Mouse (Mus musculus): ENCODE measurements around the gene Spout1. TPM values are rescaled to one million over a fixed set of nuclear protein-coding genes. Genes with fewer than 3 reads are reported as not detected.
A peak's percentile ranks its signal among the peaks of the same experiment; 100 is the strongest.
"Not testable (repeated sequence)": the region's sequence is repeated elsewhere in the genome, so short reads cannot be mapped to it uniquely, and the experiment has no call there.

Gene Spout1
- polyA plus RNA-seq, 1 experiment from 2014 or later = 87.2 TPM

DNA sequence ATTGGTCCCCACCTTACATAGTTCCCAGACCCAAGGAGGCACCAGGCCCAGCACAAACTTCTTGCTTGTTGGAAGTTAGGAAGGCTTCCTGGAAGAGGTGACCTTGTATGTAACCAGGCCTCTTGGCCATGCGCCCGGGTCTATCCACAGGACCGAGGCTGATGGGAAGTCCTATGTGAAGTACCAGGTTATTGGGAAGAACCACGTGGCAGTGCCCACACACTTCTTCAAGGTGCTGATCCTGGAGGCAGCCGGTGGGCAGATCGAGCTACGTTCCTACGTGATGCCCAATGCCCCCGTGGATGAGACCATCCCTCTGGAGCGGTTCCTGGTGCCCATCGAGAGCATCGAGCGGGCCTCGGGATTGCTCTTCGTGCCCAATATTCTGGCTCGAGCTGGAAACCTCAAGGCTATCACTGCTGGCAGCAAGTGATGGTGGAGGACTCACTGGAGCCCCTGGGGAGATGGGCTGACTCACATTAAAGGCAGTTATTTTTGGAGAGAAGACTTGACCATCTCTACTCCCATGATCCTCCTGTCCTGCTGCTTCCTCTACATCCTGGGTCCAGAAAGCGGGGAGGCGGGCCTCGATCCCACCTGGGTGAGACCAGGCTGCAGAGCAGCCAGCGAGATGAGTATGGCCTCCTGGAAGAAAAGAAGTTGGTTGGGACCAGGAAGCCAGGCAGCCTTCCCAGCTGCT, 4.6 kb downstream of the Spout1 start:
- Histone ChIP-seq H3K4me2 (no peak overlapping the region), H3K36me3 (ENCODE audit: control insufficient read depth, insufficient read depth, low read length) (peaks cover 43% of the 10 kb centered on the region), H3K4me3 (ENCODE audit: low read depth, low read length) (no peak overlapping the region), H3K27ac (ENCODE audit: low read depth, low read length) (0 out of 2 replicates have a peak overlapping the region, but pooled peaks have one; percentile 6), H3K9me3 (ENCODE audit: control insufficient read depth, low read length) (no peaks in the 10 kb centered on the region), H3K27me3 (replicated peaks; ENCODE audit: control insufficient read depth, insufficient read depth, low read length) (no peaks in the 10 kb centered on the region), H3K4me1 (replicated peaks; ENCODE audit: control insufficient read depth, insufficient read depth, low read length) (peaks cover 20% of the 10 kb centered on the region), H3K9ac (ENCODE audit: low read depth, low read length) (no peak overlapping the region)
- DNase-seq (ENCODE audit: low spot score) = no peak
- ATAC-seq (replicated peaks; ENCODE audit: low FRiP score) = no peak
- WGBS = 94% methylated on average over 20 of the region's 20 CpGs

DNA sequence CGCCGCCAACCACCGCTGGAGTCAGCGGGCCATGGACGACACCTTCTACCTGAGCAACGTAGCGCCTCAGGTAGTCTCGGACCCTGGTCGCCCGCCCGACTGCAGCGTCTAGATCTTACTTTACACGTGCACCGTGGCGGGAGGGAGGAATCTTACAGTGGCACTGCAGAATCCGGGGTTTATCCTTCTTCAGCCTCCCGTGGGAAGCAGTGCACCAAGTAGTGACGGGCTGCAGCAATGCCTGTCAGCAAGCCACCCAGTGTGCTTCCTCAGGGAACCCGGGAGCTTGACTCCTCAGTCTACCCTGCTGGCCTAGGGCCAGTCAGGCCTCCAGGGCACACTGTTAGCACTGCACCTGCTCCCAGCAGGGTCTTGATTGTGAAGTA, 6.3 kb downstream of the Spout1 start:
- ATAC-seq (replicated peaks; ENCODE audit: low FRiP score) = peak; percentile 6; the same call in 1 of the 2 replicates
- H3K4me1 ChIP-seq (replicated peaks; ENCODE audit: control insufficient read depth, insufficient read depth, low read length) = peaks cover 12% of the 10 kb centered on the region
- DNase-seq (ENCODE audit: low spot score) = no peak
- H3K9me3 ChIP-seq (ENCODE audit: control insufficient read depth, low read length) = 0 out of 2 replicates have a peak, but pooled peaks cover under 1% of the 10 kb centered on the region
- peak overlapping the region; percentile 99 for H3K4me2 ChIP-seq
- peak overlapping the region; percentile 72 for H3K4me3 ChIP-seq (ENCODE audit: low read depth, low read length)
- peak overlapping the region; percentile 68 for H3K9ac ChIP-seq (ENCODE audit: low read depth, low read length)
- peak overlapping the region; percentile 82 for H3K27ac ChIP-seq (ENCODE audit: low read depth, low read length)
- H3K36me3 ChIP-seq (ENCODE audit: control insufficient read depth, insufficient read depth, low read length) = peaks cover 38% of the 10 kb centered on the region
- WGBS = 2% methylated on average over 19 of the region's 19 CpGs
- no peaks in the 10 kb centered on the region for H3K27me3 ChIP-seq (replicated peaks; ENCODE audit: control insufficient read depth, insufficient read depth, low read length)

GRCm38 (mm10) chr2:30171371-30171996, 6.8 kb downstream of the Spout1 start, which contains the start of gene Endog:
Endog (plus strand) TSS chr2:30171493.
- Histone ChIP-seq H3K27ac (ENCODE audit: low read depth, low read length) (peak within 1 kb of the TSS; percentile 82), H3K9me3 (ENCODE audit: control insufficient read depth, low read length) (peaks cover 5% of the 10 kb centered on the region; the same call in 1 of the 2 replicates), H3K27me3 (replicated peaks; ENCODE audit: control insufficient read depth, insufficient read depth, low read length) (no peaks in the 10 kb centered on the region), H3K4me1 (replicated peaks; ENCODE audit: control insufficient read depth, insufficient read depth, low read length) (peaks cover 10% of the 10 kb centered on the region), H3K4me3 (ENCODE audit: low read depth, low read length) (peak within 1 kb of the TSS; percentile 72), H3K36me3 (ENCODE audit: control insufficient read depth, insufficient read depth, low read length) (peaks cover 34% of the 10 kb centered on the region), H3K9ac (ENCODE audit: low read depth, low read length) (peak within 1 kb of the TSS; percentile 68), H3K4me2 (peak within 1 kb of the TSS; percentile 99)
- ATAC-seq (replicated peaks; ENCODE audit: low FRiP score) (peak; percentile 91), DNase-seq (ENCODE audit: low spot score) (peak; percentile 79)
- WGBS = under 1% methylated on average over 75 of the region's 75 CpGs

DNA sequence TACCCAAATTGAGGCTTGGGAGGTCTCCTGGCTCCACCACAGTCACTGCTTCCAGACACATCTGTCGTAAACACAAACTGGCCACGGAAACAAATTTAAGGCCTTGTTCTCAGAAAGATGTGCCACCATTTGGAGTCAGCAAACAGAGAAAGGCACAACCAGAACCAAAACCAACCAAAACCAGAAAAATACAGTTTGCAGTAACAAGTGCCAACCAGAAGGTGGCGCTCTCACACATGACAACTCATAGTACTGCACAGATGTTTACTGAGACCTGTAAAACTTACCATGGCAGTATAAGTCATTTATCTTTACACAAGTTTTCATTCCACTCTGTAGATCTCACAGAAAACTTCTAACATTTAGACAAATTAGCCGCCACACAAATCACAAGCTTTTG, 11.6 kb downstream of the Spout1 start:
- Histone ChIP-seq H3K27me3 (replicated peaks; ENCODE audit: control insufficient read depth, insufficient read depth, low read length) (no peaks in the 10 kb centered on the region), H3K36me3 (ENCODE audit: control insufficient read depth, insufficient read depth, low read length) (no peaks in the 10 kb centered on the region), H3K4me2 (no peak overlapping the region), H3K9ac (ENCODE audit: low read depth, low read length) (no peak overlapping the region), H3K4me1 (replicated peaks; ENCODE audit: control insufficient read depth, insufficient read depth, low read length) (no peaks in the 10 kb centered on the region), H3K27ac (ENCODE audit: low read depth, low read length) (no peak overlapping the region), H3K9me3 (ENCODE audit: control insufficient read depth, low read length) (peaks cover 12% of the 10 kb centered on the region), H3K4me3 (ENCODE audit: low read depth, low read length) (no peak overlapping the region)
- no peak for DNase-seq (ENCODE audit: low spot score)
- WGBS = 57% methylated on average over 4 of the region's 4 CpGs
- ATAC-seq (replicated peaks; ENCODE audit: low FRiP score) = no peak

- no peak for ATAC-seq (replicated peaks; ENCODE audit: low FRiP score)
- H3K4me3 ChIP-seq (ENCODE audit: low read depth, low read length) = no peak overlapping the region
- H3K27ac ChIP-seq (ENCODE audit: low read depth, low read length) = no peak overlapping the region
- H3K9ac ChIP-seq (ENCODE audit: low read depth, low read length) = no peak overlapping the region
- no peak for DNase-seq (ENCODE audit: low spot score)
- no peak overlapping the region for H3K4me2 ChIP-seq
- no peaks in the 10 kb centered on the region for H3K27me3 ChIP-seq (replicated peaks; ENCODE audit: control insufficient read depth, insufficient read depth, low read length)
- H3K9me3 ChIP-seq (ENCODE audit: control insufficient read depth, low read length) = peaks cover 12% of the 10 kb centered on the region
- H3K36me3 ChIP-seq (ENCODE audit: control insufficient read depth, insufficient read depth, low read length) = no peaks in the 10 kb centered on the region
- 48% methylated on average over 9 of the region's 9 CpGs for WGBS
- no peaks in the 10 kb centered on the region for H3K4me1 ChIP-seq (replicated peaks; ENCODE audit: control insufficient read depth, insufficient read depth, low read length)
Observed at GRCm38 (mm10) chr2:30164340-30164932, 13.8 kb downstream of the Spout1 start.

- DNase-seq (ENCODE audit: low spot score) (no peak), ATAC-seq (replicated peaks; ENCODE audit: low FRiP score) (no peak)
- H3K9ac ChIP-seq (ENCODE audit: low read depth, low read length) = no peak overlapping the region
- H3K27me3 ChIP-seq (replicated peaks; ENCODE audit: control insufficient read depth, insufficient read depth, low read length) = no peaks in the 10 kb centered on the region
- H3K4me1 ChIP-seq (replicated peaks; ENCODE audit: control insufficient read depth, insufficient read depth, low read length) = no peaks in the 10 kb centered on the region
- no peak overlapping the region for H3K27ac ChIP-seq (ENCODE audit: low read depth, low read length)
- no peaks in the 10 kb centered on the region for H3K36me3 ChIP-seq (ENCODE audit: control insufficient read depth, insufficient read depth, low read length)
- peaks cover 11% of the 10 kb centered on the region for H3K9me3 ChIP-seq (ENCODE audit: control insufficient read depth, low read length)
- no peak overlapping the region for H3K4me2 ChIP-seq
- no peak overlapping the region for H3K4me3 ChIP-seq (ENCODE audit: low read depth, low read length)
Observed at GRCm38 (mm10) chr2:30161809-30162208, 16.4 kb downstream of the Spout1 start.

DNA sequence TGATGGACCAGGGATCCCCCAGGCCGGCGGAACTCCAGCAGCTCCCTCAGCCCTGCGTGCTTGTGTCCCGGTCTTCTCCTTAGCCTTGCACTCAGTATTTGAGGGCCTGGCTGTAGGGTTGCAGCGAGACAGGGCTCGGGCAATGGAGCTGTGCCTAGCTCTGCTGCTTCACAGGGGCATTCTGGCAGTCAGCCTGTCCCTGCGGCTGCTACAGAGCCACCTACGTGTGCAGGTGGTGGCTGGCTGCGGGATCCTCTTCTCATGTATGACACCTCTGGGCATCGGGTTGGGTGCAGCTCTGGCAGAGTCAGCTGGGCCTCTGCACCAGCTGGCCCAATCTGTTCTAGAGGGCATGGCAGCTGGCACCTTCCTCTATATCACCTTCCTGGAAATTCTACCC, 18.4 kb downstream of the Spout1 start:
- WGBS = 89% methylated on average over 8 of the region's 10 CpGs
- H3K9ac ChIP-seq (ENCODE audit: low read depth, low read length); H3K36me3 ChIP-seq (ENCODE audit: control insufficient read depth, insufficient read depth, low read length); H3K4me1 ChIP-seq (replicated peaks; ENCODE audit: control insufficient read depth, insufficient read depth, low read length); DNase-seq (ENCODE audit: low spot score); H3K9me3 ChIP-seq (ENCODE audit: control insufficient read depth, low read length); H3K27ac ChIP-seq (ENCODE audit: low read depth, low read length); H3K27me3 ChIP-seq (replicated peaks; ENCODE audit: control insufficient read depth, insufficient read depth, low read length); ATAC-seq (replicated peaks; ENCODE audit: low FRiP score); H3K4me2 ChIP-seq; H3K4me3 ChIP-seq (ENCODE audit: low read depth, low read length): not testable (repeated sequence)

GRCm38 (mm10) chr2:30152616-30153015, 25.6 kb downstream of the Spout1 start:
- DNase-seq (ENCODE audit: low spot score) = no peak
- Histone ChIP-seq H3K9me3 (ENCODE audit: control insufficient read depth, low read length) (no peaks in the 10 kb centered on the region), H3K4me1 (replicated peaks; ENCODE audit: control insufficient read depth, insufficient read depth, low read length) (no peaks in the 10 kb centered on the region), H3K27ac (ENCODE audit: low read depth, low read length) (no peak overlapping the region), H3K36me3 (ENCODE audit: control insufficient read depth, insufficient read depth, low read length) (peaks cover 17% of the 10 kb centered on the region), H3K4me3 (ENCODE audit: low read depth, low read length) (no peak overlapping the region), H3K9ac (ENCODE audit: low read depth, low read length) (no peak overlapping the region), H3K27me3 (replicated peaks; ENCODE audit: control insufficient read depth, insufficient read depth, low read length) (no peaks in the 10 kb centered on the region), H3K4me2 (no peak overlapping the region)
- ATAC-seq (replicated peaks; ENCODE audit: low FRiP score) = no peak
- WGBS = 84% methylated on average over 8 of the region's 8 CpGs
